ENCODE assay signal across 12 mouse cellular contexts in the genomic region with DNA sequence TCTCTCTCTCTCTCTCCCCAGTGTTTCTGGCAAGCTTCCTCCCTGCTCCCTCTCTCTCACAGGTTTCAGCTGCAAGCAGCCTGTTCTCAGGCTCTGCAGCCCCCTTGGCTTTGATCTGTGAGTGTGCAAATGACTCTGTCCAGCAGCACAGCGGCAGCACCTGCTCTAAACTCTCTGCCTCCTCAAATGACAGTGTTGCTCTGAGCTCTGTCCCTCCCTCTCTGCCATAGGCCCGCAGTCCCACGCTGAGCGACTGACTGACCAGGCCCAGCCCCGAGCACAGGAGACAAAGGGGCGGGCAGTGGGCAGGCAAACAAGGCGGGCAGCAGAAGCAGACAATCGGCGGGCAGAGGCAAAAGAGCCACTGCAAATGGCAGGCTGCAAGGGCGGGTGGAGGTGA. TPM values are rescaled to one million over a fixed set of nuclear protein-coding genes. Genes with fewer than 3 reads are reported as not detected.
DNase-seq lines count a peak whose midpoint lies in the region; ATAC-seq and TF ChIP-seq lines count a peak whose summit lies in the region.
"Had no signal": no experiment of that assay in that cellular context is flagged by ENCODE, and none has a peak within 500 bp of the region (broad histone marks: within the 10 kb centered on the region; RNA-seq: fewer than 3 reads in every experiment).

No protein-coding gene starts in this region.

- in situ Hi-C loops in ES-E14 (cut with MboI; ENCODE audit: low sequenced_read_pairs in 2 of 2, unreplicated experiment in 2 of 2), result no loop called here

- 0 out of 2 replicates have a peak overlapping the region, but pooled peaks have one; percentile 15 for H3K4me3 ChIP-seq in heart, embryonic 10.5 days
- H3K4me3 ChIP-seq in ES-E14 (ENCODE audit: insufficient read depth in 1 of 2, low read depth in 1 of 2, low read length in 2 of 2, poor library complexity in 1 of 2, severe bottlenecking in 1 of 2), result peak overlapping the region; percentile 53 to 62; a peak in 3 of 4 replicates
- H3K4me3 ChIP-seq in hindbrain, embryonic 13.5 days, result peak overlapping the region; percentile 11; the same call in 1 of the 2 replicates
- H3K4me3 ChIP-seq in midbrain, embryonic 16.5 days (ENCODE audit: low read depth, low read length), result peak overlapping the region; percentile 14; the same call in 1 of the 2 replicates

- intact Hi-C loops in heart, postnatal 14 days (cut with DNase I), result no loop called here
- intact Hi-C loops in left cerebral cortex, postnatal 4 days (cut with DNase I), result no loop called here

- 7% methylated on average over 10 of the region's 10 CpGs for WGBS in heart, embryonic 10.5 days
- 13% methylated on average over 10 of the region's 10 CpGs for WGBS in hindbrain, embryonic 13.5 days
- 4% methylated on average over 10 of the region's 10 CpGs for WGBS in midbrain, embryonic 16.5 days

- no peaks in the 10 kb centered on the region for H3K36me3 ChIP-seq in heart, embryonic 10.5 days
- H3K36me3 ChIP-seq in ES-E14 (ENCODE audit: control insufficient read depth, insufficient read depth, low read length, poor library complexity, severe bottlenecking), result no peaks in the 10 kb centered on the region
- H3K36me3 ChIP-seq in hindbrain, embryonic 13.5 days, result no peaks in the 10 kb centered on the region
- H3K36me3 ChIP-seq in midbrain, embryonic 16.5 days (ENCODE audit: control insufficient read depth, insufficient read depth, low read length), result no peaks in the 10 kb centered on the region

- peaks cover 12% of the 10 kb centered on the region; the same call in 1 of the 2 replicates for H3K9me3 ChIP-seq in heart, embryonic 10.5 days
- no peaks in the 10 kb centered on the region for H3K9me3 ChIP-seq in ES-E14 (ENCODE audit: control insufficient read depth, insufficient read depth, low read depth, low read length)
- H3K9me3 ChIP-seq in hindbrain, embryonic 13.5 days, result 0 out of 2 replicates have a peak, but pooled peaks cover 3% of the 10 kb centered on the region
- peaks cover 9% of the 10 kb centered on the region for H3K9me3 ChIP-seq in midbrain, embryonic 16.5 days (replicated peaks; ENCODE audit: control insufficient read depth, low read length, poor library complexity, severe bottlenecking)

- peak; percentile 28; the same call in 1 of the 2 replicates for ATAC-seq in hindbrain, embryonic 13.5 days (ENCODE audit: low FRiP score)
- no peak for ATAC-seq in midbrain, embryonic 16.5 days

- H3K4me2 ChIP-seq in hindbrain, embryonic 13.5 days, result peak overlapping the region; percentile 32; the same call in 1 of the 2 replicates
- H3K4me2 ChIP-seq in midbrain, embryonic 16.5 days (ENCODE audit: low read length), result peak overlapping the region; percentile 39

- H3K4me1 ChIP-seq in heart, embryonic 10.5 days, result no peaks in the 10 kb centered on the region
- H3K4me1 ChIP-seq in ES-E14 (ENCODE audit: control insufficient read depth in 2 of 2, insufficient read depth in 2 of 2, low read length in 2 of 2, poor library complexity in 1 of 2), result no peaks in the 10 kb centered on the region
- no peaks in the 10 kb centered on the region for H3K4me1 ChIP-seq in hindbrain, embryonic 13.5 days (replicated peaks)
- no peaks in the 10 kb centered on the region for H3K4me1 ChIP-seq in midbrain, embryonic 16.5 days (ENCODE audit: control insufficient read depth, insufficient read depth, low read length)

- no peak overlapping the region for H3K27ac ChIP-seq in heart, embryonic 10.5 days
- H3K27ac ChIP-seq in ES-E14 (ENCODE audit: insufficient read depth, low read depth, low read length, poor library complexity, severe bottlenecking), result no peak overlapping the region
- no peak overlapping the region for H3K27ac ChIP-seq in hindbrain, embryonic 13.5 days
- no peak overlapping the region for H3K27ac ChIP-seq in midbrain, embryonic 16.5 days (ENCODE audit: low read length)

- no peak overlapping the region for H3K9ac ChIP-seq in ES-E14 (ENCODE audit: insufficient read depth, low read depth, low read length, poor library complexity, severe bottlenecking)
- H3K9ac ChIP-seq in hindbrain, embryonic 13.5 days, result no peak overlapping the region
- H3K9ac ChIP-seq in midbrain, embryonic 16.5 days (ENCODE audit: low read depth, low read length), result peak overlapping the region; percentile 46; the same call in 1 of the 2 replicates

- peak; percentile 69 for DNase-seq in heart, embryonic 10.5 days (ENCODE audit: low spot score)
- DNase-seq in heart, postnatal 14 days, result no peak
- DNase-seq in ES-E14 (ENCODE audit: low read depth, low spot score), result peak; percentile 15
- no peak for DNase-seq in frontal cortex, postnatal 14 days (ENCODE audit: low spot score in 2 of 2)
- no peak for DNase-seq in left cerebral cortex, postnatal 4 days
- no peak for DNase-seq in frontal cortex, adult 2 months (ENCODE audit: extremely low spot score in 1 of 2, low spot score in 1 of 2)
- DNase-seq: lung, postnatal 36 days; thymus, postnatal 4 days had no signal

- no peaks in the 10 kb centered on the region for H3K27me3 ChIP-seq in heart, embryonic 10.5 days (ENCODE audit: insufficient read depth, poor library complexity, severe bottlenecking)
- H3K27me3 ChIP-seq in hindbrain, embryonic 13.5 days, result no peaks in the 10 kb centered on the region
- H3K27me3 ChIP-seq in midbrain, embryonic 16.5 days (ENCODE audit: control insufficient read depth, insufficient read depth, low read depth, low read length), result no peaks in the 10 kb centered on the region

TF ChIP-seq in ES-E14, 5 proteins besides CTCF, POLR2A, EP300 and RAD21:
- TF ChIP-seq CHD2 (IDR thresholded peaks at IDR 0.05; ENCODE audit: low read depth, low read length), result no peak
- no peak for TF ChIP-seq ZC3H11A (IDR thresholded peaks at IDR 0.05; ENCODE audit: borderline replicate concordance, low read depth, low read length)
- no peak for TF ChIP-seq HCFC1 (IDR thresholded peaks at IDR 0.05; ENCODE audit: borderline replicate concordance, insufficient read depth, low read length)
- no peak for TF ChIP-seq MAFK (IDR thresholded peaks at IDR 0.05; ENCODE audit: insufficient read depth, low read depth, low read length)
- no peak for TF ChIP-seq ZNF384 (IDR thresholded peaks at IDR 0.05; ENCODE audit: low read depth, low read length)

RNA-seq across cellular contexts. Expression of gene Vmn2r57, which starts 3.4 kb away (rescaled TPM):
- polyA plus RNA-seq in heart, embryonic 10.5 days (2016; fragmentation: Nextera tagmentation; extraction: Ambion mirVana), result 0.17 and 0.20 TPM in 2 replicates
- total RNA-seq in heart, postnatal 14 days (2021), result under 1 TPM; 0.14 to 0.15 TPM
- not detected in 2 replicates for total RNA-seq in ES-E14 (2012; rRNA removed)
- 0.29 and 0.34 TPM in 2 replicates for polyA plus RNA-seq in hindbrain, embryonic 13.5 days (2015; fragmentation: Nextera tagmentation; extraction: Ambion mirVana)
- polyA plus RNA-seq in midbrain, embryonic 16.5 days (2015; fragmentation: Nextera tagmentation; extraction: Ambion mirVana), result 0.74 and 0.77 TPM in 2 replicates
- total RNA-seq in left cerebral cortex, postnatal 4 days (2021), result under 1 TPM; 0.24 to 0.30 TPM
- polyA plus RNA-seq in frontal cortex, adult 2 months (2012; rRNA removed), result 0.86 TPM in 2 replicates
- polyA plus RNA-seq: C2C12 had no signal

RNA-seq across cellular contexts. Expression of gene Gm20449, which starts 47.4 kb away (rescaled TPM):
- 0.06 TPM in 1 of 2 replicates, not detected in the other for polyA plus RNA-seq in heart, embryonic 10.5 days (2016; fragmentation: Nextera tagmentation; extraction: Ambion mirVana)
- total RNA-seq in heart, postnatal 14 days (2021), result under 1 TPM; 0.10 to 0.12 TPM
- total RNA-seq in ES-E14 (2012; rRNA removed), result 0.04 and 0.16 TPM in 2 replicates
- 0.06 and 0.09 TPM in 2 replicates for polyA plus RNA-seq in hindbrain, embryonic 13.5 days (2015; fragmentation: Nextera tagmentation; extraction: Ambion mirVana)
- polyA plus RNA-seq in midbrain, embryonic 16.5 days (2015; fragmentation: Nextera tagmentation; extraction: Ambion mirVana), result 0.19 and 0.24 TPM in 2 replicates
- under 1 TPM; 0.12 to 0.32 TPM for total RNA-seq in left cerebral cortex, postnatal 4 days (2021)
- polyA plus RNA-seq in frontal cortex, adult 2 months (2012; rRNA removed), result 0.21 and 0.32 TPM in 2 replicates
- polyA plus RNA-seq: C2C12; heart, postnatal 0 days had no signal

RNA-seq across cellular contexts. Expression of gene AW146154, which starts 47.8 kb away (rescaled TPM):
- 7.5 and 8.2 TPM in 2 replicates for polyA plus RNA-seq in heart, embryonic 10.5 days (2016; fragmentation: Nextera tagmentation; extraction: Ambion mirVana)
- 1 to 10 TPM; 5.8 to 6.4 TPM for total RNA-seq in heart, postnatal 14 days (2021)
- total RNA-seq in ES-E14 (2012; rRNA removed), result 9.0 and 9.5 TPM in 2 replicates
- 4.8 and 5.0 TPM in 2 replicates for polyA plus RNA-seq in hindbrain, embryonic 13.5 days (2015; fragmentation: Nextera tagmentation; extraction: Ambion mirVana)
- 4.4 and 5.3 TPM in 2 replicates for polyA plus RNA-seq in midbrain, embryonic 16.5 days (2015; fragmentation: Nextera tagmentation; extraction: Ambion mirVana)
- 1 to 10 TPM; 8.3 to 8.8 TPM for total RNA-seq in left cerebral cortex, postnatal 4 days (2021)
- polyA plus RNA-seq in frontal cortex, adult 2 months (2012; rRNA removed), result 7.4 and 7.5 TPM in 2 replicates

RNA-seq across cellular contexts. Expression of gene AI987944, which starts 58.7 kb away (rescaled TPM):
- 11.2 and 11.9 TPM in 2 replicates for polyA plus RNA-seq in heart, embryonic 10.5 days (2016; fragmentation: Nextera tagmentation; extraction: Ambion mirVana)
- 10 to 100 TPM in 1 of 2 experiments, 1 to 10 TPM in 1; 9.9 to 10.9 TPM for total RNA-seq in heart, postnatal 14 days (2021)
- total RNA-seq in ES-E14 (2012; rRNA removed), result 15.5 and 15.8 TPM in 2 replicates
- polyA plus RNA-seq in hindbrain, embryonic 13.5 days (2015; fragmentation: Nextera tagmentation; extraction: Ambion mirVana), result 6.9 and 7.3 TPM in 2 replicates
- polyA plus RNA-seq in midbrain, embryonic 16.5 days (2015; fragmentation: Nextera tagmentation; extraction: Ambion mirVana), result 8.1 and 8.7 TPM in 2 replicates
- total RNA-seq in left cerebral cortex, postnatal 4 days (2021), result 1 to 10 TPM; 7.0 to 7.9 TPM
- 8.0 and 8.4 TPM in 2 replicates for polyA plus RNA-seq in frontal cortex, adult 2 months (2012; rRNA removed)

Comparison
In these comparisons a context has a peak if more than half of its experiments do, and no peak if none do; other contexts are left out.
1. DNase-seq: peak in heart, embryonic 10.5 days (single experiment) and ES-E14 (single experiment); none in heart, postnatal 14 days (0 of 2), frontal cortex, postnatal 14 days (0 of 2), left cerebral cortex, postnatal 4 days (single experiment) and frontal cortex, adult 2 months (0 of 2).
2. Peak in every context shown above with its lines, with median percentiles within 50 percentile points of each other: H3K4me3 ChIP-seq.